Mouse (Mus musculus) mouse embryonic stem cell (cell line): ENCODE results near the gene Disp2.

Source experiments
- in situ Hi-C, 2 experiments: fragments of 300-500 bp; cut with MboI; formaldehyde crosslinking; loops; 1 replicate in 1 of 2; 3 replicates in 1 of 2; pipeline ENCODE4 v1.14.3; 2019 to 2020; ENCODE audit warnings: low sequenced_read_pairs in 2 of 2, low pct_unique_long_range_greater_than_20kb in 1 of 2, mixed read lengths in 1 of 2; ENCODE audit not compliant: unreplicated experiment in 1 of 2

Gene Disp2

DNA sequence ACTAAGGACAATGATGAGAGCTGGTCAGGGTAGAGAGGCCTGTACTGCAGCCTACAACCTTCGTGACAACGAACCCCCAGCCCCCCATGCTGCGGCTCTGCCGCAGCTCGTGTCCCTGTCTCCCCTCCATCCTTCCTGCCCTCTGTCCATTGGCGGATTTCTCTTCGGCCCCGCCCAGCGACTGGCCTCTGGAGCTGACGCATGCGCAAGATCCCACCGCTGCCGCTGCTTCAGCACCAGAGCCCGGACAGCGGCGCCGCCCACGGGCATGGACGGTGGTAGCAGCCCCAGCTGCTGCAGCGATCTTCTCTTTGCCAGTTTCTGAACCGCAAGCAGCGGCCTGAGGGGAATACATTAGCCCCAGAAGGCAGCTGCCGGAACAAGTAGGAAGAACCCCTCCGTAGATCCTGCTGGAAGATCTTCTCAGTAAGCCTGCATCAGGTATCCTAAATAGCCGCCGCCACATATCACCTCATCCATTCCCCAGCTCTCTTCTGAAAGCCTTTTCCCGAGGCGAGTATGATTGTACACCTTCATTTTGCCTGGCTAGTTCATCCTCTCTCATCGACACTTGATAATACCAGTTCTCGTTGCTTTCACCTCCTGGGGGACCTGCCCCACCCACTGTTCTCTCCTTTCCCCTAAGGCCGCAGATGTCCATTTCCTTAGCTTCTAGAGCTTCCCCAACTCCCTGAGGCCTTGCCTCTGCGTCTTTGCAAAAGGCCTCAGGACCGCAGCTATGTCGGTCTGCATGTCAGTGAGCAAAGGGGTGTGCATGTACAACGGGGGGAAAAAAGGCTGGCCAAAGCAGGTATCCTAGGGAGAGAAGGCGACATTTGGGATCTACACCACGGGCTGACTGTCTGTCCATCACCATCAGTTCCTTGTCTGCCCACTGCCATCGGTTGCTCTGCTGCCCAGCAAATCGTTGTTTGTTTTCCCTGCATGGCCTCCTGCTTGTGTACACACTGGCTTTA lies at the start of gene Disp2:
TSS of gene Disp2 (plus strand) at position 216 of the 977 bp plus-strand sequence.
- in situ Hi-C loops: no loop called here

DNA sequence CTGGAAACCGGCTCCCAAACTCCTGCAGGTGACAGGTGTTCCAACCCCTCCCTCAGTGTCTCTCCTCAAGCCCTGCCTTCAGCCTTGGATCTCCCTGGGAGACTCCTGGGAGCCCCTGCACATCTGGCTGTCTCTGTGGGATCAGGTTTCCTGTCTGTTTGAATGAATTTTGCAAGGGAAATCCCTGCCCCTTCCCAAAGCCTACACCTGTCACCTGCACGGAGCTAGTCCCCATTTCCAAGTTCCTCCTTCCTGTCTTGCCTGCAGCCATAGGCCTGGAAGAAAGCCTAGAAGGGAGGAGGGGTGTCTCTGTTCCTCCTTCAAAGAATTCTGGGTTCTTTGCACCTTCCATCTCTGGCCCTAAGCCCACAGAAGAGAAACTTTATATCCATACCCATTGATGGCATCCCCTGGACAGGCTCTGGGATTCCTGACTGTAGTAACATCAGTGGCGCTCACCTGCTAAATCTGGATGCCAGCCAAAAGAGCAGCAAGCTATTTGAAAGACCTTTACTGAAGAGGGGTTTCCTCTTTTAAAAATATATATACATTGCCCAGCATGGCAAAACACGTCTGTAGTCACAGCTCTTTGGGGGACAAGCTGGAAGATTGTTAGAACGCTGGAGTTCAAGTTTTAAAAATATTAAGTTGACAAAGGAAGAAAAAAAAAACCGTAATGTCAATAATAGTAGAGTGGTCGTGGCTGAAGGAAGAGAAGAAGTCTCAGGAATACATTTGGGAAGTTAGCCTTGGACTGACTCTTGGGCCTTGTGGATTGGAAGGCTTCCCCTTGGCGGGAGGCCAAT lies 49.5 kb upstream of the Disp2 start:
- in situ Hi-C loops: no loop called here

DNA sequence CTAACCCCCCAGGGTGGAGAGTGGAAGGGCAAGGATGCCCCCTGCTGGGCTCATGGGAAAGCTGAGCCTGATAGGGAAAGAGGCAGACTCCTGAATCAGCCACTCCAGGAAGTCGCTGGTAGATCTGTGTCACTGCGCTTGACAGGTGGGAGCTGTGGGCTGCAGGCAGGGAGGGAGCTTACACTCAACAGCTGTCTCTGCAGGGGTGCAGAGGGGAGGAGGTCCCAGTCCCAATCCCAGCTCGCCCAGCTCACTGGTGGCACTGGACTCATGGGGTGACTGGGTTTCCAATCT lies 49.0 kb upstream of the Disp2 start:
- in situ Hi-C loops: no loop called here

DNA sequence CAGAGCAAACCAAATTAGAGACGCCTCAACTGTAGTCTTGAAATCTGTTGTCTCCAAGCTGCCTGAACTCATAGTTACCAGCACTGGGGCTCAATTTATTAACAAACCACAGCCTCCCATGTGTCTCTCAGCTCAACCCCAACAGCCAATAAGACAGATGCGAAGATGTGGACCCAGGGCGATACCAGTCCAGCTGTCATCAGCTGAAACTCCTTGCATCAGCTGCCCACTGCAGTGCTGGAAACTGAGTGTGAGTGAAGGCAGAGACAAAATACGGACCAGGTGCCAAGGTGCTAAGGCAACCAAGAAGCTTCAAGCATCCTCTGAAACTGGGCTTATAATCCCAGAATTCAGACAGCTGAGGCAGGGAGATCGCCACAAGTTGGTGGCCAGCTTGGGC lies 47.5 kb upstream of the Disp2 start:
- in situ Hi-C loops: no loop called here

DNA sequence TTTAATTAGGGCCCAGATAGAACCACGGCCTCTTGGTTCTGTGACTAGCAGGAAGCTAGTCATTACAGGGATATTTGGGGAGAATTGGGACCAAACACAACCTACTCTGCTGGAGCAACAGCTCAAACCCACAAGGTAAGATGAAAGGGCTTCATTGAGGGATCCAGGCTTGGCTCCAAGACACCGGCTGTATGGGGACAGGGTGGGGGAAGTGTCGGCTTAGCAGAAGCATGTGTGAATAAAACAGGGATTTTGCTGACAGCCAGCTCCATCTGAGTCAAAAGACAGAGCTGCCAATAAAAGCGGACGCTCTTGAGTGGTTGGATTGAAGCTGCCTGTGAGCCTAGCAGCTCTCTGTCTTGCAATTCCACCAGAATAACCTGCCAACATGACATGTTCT lies 46.2 kb upstream of the Disp2 start:
- in situ Hi-C loops: no loop called here

DNA sequence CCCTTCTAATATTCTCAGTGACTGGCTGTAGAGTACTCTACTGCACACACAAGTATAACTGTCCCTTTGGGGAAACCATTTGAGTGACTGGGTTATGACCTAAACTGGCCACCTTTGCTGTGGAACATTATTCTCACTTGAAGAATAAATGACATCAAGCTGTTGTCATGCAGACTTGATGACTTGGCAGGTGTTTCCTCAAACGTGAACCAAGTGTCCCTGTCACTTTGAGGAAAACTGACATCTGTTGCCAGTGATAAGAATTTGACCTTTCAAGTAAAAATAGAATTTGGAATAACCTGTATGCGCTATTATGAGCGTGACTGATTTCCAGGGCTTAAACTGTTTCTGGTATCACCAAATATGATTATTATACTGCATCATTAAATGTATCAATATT lies 39.2 kb upstream of the Disp2 start:
- in situ Hi-C loops: no loop called here

DNA sequence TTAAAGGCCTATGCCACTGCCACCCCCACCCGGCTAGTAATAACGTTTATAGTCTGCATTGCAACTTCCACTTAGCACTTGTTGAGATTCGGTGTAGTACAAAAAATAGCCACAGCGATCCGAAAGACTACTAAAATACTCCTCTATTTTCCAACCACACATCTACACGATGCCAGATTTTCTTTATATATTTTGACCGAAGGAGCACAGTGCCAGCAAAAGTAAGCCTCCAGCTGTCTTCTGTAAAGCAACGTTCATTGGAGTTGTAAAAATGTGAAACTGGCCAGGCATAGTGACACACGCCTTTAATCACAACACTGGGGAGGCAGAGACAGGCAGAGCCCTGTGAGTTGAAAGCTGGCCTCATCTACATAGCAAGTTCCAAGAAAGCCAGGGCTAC lies 38.3 kb upstream of the Disp2 start:
- in situ Hi-C loops: no loop called here

DNA sequence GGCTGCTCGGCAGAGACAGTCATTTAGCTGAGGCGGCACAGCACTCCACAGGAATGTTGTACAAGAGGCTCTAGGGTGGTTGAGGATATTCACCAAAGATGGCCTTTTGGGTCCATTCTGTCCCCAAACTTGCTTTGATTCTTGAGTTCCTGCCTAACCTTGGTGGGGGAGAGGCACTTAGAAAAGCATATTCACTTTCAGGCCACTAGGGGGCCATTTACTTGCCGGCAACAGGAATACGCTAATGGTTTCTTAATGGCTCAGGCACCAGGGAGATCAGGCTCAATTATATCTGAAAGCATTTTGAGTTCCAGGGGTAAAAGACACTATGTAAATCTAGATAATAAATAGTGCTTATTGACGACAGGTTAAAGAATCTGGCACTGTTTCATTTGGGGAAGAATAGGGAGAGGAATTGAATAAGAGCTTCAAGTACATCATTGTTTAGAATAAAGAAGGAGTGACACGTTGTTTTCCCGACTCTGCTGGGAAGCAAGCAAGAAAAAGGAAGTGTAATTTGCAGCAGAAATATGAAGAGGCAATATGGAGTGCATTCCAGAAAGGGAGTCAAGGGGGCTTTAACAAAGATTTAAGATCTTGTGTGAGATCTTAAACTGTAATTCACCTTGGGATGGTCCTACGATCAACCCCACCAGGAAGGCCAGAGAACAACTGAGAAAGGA lies 36.1 kb upstream of the Disp2 start:
- in situ Hi-C loops: no loop called here

DNA sequence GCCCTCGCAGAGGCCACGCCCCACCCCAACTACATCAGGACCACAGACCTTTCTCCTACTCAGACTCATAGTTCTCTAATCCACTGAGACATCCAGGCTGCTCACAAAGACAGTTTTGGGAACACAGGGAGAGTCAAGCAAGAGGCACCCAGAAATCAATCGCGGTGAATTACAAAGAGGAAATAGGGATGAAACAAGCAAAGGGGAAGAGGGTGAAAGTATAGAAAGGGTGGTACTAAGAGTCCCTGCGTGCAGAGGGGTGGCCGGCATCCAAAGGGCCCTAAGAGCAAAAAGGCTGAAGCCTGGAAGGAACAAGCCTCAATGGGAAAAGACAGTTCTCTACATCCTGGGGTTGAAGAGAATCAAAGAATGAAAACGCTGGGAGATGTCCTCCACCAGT lies 34.9 kb upstream of the Disp2 start:
- in situ Hi-C loops: no loop called here

DNA sequence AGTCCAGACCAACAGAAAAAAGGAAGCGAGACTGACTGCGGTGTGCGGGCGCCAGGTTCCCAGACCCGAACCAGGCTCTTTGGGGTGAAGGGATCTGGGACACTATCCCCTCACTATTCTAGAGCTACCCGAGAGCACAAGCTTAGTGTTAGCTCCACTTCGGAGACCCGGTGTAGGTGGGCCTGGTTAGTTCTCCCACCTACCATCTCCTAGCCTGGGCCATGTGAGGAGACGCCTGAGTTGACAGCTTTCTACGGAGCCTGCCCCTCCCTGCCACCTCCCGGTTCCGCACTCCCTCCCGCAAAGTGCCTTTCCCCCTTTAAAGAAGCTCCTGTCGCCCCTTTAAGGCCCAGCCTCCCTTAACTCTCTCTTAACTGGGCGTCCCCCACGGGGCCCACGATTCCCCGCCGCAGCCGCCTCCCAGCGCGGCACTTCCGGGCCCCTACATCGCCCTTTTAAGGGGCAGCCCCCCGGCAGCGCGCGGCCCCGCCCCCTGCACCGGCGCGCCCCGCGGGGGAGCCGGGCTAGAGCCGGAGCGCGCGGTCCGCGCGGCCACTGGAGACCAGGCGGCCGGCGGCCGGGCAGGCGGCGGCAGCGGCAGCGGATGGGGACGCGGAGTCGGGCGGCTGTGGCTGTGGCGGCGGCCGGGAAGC lies 34.2 kb upstream of the Disp2 start, which contains the start of gene Inafm2:
TSS of gene Inafm2 (plus strand) at position 527 of the 653 bp plus-strand sequence.
- in situ Hi-C loops: no loop called here

DNA sequence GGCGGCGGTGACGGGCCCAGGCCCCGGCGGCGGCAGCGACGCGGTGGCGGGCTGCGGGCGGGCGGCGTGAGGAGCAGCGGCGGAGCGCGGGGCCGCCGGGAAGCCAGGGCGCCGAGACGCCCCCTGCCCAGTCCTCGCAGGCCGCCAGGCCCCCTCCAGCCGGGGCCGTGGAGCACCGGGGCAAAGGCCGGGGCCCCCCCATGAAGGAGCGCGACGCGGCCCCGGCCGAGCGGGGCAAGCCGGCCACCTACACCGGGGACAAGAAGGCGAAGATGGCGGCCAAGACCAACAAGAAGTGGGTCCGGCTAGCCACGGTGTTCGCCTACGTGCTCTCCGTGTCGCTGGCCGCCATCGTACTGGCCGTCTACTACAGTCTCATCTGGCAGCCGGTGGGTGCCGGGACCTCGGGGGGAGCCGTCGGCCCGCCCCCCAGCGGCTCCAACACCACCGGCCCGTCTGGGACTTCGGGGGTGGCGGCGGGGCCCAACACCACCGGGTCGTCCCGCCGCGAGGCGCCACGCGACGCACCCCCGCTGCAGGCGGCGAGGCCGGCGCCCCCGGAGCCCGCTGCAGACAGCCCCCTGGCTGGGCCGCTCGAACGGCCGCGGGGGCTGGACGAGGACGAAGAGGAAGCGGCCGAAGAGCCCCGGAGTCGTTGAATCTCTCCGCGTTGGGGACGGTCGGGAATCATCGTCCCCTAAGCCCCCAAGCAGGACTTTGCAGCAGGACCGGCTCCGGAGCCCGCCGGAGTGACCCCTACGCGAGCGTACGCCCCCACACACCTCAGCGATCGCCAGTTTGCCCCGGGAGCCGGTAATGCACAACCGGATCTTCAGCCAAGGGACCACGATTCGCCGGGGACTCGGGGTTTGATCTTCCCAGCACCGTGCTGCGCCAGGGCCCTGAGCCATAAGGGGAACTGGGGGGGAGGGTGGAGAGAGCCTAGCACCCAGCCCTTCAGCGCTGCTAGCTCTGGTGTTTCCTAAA lies 33.3 kb upstream of the Disp2 start:
- in situ Hi-C loops: no loop called here

DNA sequence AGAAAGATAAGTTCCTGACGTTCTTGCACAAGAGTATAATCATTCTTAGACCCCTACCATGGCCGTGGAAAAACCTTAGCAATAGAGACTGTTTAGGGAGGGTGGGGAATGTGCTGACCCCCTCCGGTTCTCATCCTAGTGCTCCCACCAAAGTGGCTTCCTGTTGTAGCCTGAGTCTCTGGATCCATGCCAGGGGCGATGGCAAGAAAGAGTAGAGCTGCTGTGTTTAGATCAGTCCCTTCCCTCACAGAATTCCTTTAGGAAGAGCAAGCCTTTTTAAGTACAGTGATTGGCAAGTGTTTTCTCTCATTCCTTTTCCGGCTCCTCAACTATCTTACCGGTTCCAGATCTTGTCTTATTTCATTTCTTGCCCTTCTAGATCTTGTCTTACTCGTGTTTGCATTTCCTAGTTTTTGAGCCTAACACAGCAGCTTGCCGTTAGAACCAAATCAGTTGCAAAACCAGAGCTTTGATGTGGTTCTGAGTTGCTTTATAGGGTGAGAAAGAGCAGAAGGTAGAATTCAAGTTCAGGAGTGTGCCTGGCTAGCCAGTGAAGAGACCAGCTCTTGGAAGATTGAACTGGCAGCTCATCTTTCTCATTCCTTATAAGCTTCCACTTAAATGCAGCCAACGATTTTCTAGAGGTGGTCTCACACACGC lies 32.1 kb upstream of the Disp2 start:
- in situ Hi-C loops: no loop called here

DNA sequence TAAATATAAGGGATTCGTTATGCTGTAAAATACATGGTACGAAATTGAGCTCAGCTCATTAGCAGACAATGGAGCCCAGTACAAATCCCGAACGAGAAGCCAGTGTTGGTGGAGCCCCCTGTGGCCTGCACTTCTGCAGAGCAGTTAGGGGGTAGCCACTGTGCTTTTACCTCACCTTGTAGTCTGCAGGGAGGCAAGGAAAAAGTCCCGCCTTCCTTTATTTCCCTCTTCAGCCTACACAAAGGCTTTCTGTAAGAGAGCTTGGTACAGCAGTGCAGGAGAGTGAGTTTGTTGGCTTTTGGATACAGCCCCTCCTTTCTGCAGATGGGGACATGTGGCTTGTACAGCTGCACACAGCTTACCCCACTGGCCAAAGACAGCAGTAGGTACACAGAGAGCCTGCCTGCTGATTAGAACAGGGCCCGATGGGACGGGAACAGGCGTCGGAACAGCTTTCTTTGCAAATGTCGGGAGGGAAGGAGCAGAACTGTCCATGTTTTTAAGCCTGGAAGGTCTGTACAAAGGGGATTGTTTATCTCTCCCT lies 30.1 kb upstream of the Disp2 start:
- in situ Hi-C loops: no loop called here

DNA sequence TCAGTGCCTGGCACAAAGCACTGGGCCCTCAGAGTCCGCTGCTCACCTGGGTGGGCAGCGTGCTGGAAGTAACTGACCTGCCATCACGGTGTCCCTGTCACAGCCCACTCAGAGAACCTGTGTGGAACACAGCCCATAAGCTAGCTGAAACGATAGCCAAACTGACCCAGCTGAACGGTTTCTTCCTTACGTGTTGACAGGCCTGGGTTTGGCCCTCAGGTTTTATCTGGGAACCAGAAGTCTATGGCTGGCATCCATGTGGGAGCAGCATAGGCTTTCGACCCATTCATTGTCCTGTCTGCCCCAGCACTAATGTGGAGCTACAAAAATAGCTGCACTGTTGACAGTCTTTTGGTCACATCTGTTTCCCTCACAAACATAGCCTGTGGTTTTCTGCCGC lies 29.0 kb upstream of the Disp2 start:
- in situ Hi-C loops: no loop called here

DNA sequence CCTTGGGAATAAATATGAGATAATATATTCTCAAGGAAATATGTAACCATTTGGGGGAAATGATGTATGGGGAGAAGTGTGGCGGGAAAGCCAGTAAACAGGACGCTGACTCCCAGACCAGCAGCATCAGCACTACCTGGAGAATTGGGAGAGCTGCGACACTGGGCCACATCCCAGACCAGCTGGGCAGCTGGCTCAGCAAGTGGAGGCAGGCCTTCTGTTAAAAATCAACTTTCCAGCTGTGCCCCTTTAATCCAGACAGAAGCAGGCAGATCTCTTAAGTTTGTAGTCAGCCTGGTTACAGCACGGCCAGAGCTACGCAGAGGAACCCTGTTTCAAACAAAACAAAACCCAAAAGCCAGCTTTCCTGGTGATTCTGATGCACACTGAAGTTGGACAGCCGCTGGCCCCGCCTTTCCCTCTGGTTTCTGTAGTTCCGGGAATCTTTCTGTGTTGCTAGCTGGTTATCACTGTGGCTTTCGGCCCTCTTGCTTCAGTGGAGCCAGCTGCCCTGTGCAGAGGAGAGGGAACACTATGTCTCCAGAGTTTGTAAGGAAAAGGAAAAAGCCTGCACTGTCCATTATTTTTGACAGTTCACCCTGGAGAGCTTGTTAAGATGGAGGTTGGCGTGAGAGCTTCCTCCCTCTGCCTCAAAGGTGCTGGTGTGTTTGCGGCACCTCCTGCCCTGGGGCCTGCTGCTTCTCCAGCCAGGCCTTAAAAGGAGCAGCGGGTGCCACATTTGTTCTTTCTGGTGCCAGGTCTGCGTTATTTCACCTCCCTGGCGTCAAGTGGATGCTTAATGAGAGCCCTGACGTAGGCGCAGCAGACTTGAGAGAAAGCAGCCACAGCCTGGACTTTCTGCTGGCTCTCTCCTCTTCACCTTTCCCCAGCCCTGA lies 27.4 kb upstream of the Disp2 start:
- in situ Hi-C loops: no loop called here

DNA sequence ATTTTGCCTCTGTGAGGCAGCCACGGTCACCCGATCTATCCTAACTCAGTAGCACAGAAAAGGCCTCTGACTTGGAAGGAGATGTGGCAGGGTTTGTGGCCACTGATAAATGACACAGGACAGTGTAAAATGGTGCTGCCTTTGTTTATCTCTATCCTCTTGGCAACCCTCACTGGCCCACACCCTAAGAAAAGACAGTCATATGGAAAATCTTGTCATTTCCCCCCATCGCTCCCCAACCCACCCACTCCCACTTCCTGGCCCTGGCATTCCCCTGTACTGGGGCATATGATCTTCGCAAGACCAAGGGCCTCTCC lies 26.8 kb upstream of the Disp2 start:
- in situ Hi-C loops: no loop called here
